Mouse (Mus musculus) limb, embryonic 11.5 days (tissue): ENCODE data around the gene Tigd4. TPM values are rescaled to one million over a fixed set of nuclear protein-coding genes. Genes with fewer than 3 reads are reported as not detected.

Experiments used
- ATAC-seq: fragments of 200-750 bp; cut with Nextera tagmentation; 2 replicates; pipeline ENCODE4 v1.8.0; 2017; ENCODE audit warnings: low read depth; ENCODE audit not compliant: insufficient number of reproducible peaks, low FRiP score, low TSS enrichment
- DNase-seq: peaks from one replicate; pipeline ENCODE4 v3.0.0-alpha.2; 2015; ENCODE audit warnings: low spot score
- H3K27ac ChIP-seq: fragments of 300-500 bp; sonication (generic); replicated peaks from 2 replicates; pipeline ENCODE4 v1.5.1; 2014; ENCODE audit warnings: low read depth, mild to moderate bottlenecking, low read length
- H3K27me3 ChIP-seq: fragments of 300-500 bp; sonication (generic); 2 replicates; pipeline ENCODE4 v1.6.1; 2014; ENCODE audit warnings: mild to moderate bottlenecking, low read length, mixed read lengths; ENCODE audit not compliant: control insufficient read depth, insufficient read depth
- H3K36me3 ChIP-seq: fragments of 300-500 bp; sonication (generic); 2 replicates; pipeline ENCODE4 v1.6.1; 2014; ENCODE audit warnings: mild to moderate bottlenecking, low read length, moderate library complexity, mixed read lengths; ENCODE audit not compliant: control insufficient read depth, insufficient read depth
- H3K4me1 ChIP-seq: fragments of 300-500 bp; sonication (generic); 2 replicates; pipeline ENCODE4 v1.6.1; 2014; ENCODE audit warnings: low read length, mixed read lengths; ENCODE audit not compliant: control insufficient read depth, insufficient read depth
- H3K4me2 ChIP-seq: fragments of 300-500 bp; sonication (generic); 2 replicates; pipeline ENCODE4 v1.6.1; 2014; ENCODE audit warnings: low read depth, mild to moderate bottlenecking, moderate library complexity; ENCODE audit not compliant: severe bottlenecking
- H3K4me3 ChIP-seq: fragments of 300-500 bp; sonication (generic); 2 replicates; pipeline ENCODE4 v1.5.1; 2014; ENCODE audit warnings: low read depth, low read length
- H3K9ac ChIP-seq: fragments of 300-500 bp; sonication (generic); 2 replicates; pipeline ENCODE4 v1.6.1; 2014; ENCODE audit warnings: mild to moderate bottlenecking, low read length
- H3K9me3 ChIP-seq: fragments of 300-500 bp; sonication (generic); 2 replicates; pipeline ENCODE4 v1.6.1; 2016; ENCODE audit warnings: low read length; ENCODE audit not compliant: control insufficient read depth
- WGBS: fragments of 180-500 bp; shearing (Covaris S2); extraction: QIAGEN DNeasy Blood & Tissue Kit; methylation state at CpG from one replicate; pipeline ENCODE4 v1.1.7; 2014; 5-methylcytosine and 5-hydroxymethylcytosine counted together
- polyA plus RNA-seq: library from polyadenylated mRNA; unstranded; fragments of >200 nt; fragmentation: Nextera tagmentation; extraction: Ambion mirVana; gene quantifications from 2 replicates; pipeline ENCODE4 v1.2.1, GENCODE M21; 2014

The Tigd4 gene
- polyA plus RNA-seq, 1 experiment from 2014 or later: not detected

DNA sequence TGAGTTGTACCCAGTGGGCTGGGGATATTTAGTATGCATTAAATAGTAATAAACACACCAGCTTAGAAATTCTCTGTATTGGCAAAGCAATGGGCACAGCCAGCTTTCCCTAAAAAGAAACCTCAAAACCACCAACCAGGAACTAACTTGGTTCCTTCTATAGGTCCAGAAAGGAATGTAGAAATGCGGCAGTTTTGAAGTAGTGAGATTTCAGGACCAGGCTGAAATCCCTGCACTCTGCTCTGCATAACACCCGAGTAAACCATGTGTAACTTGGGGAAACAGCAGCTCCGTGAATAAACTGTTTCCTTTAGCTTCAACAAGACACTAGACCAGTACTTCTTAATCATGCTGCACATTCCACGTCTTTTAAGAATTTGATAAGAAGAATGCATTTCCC is 12.7 kb upstream of the Tigd4 start:
- H3K9me3 ChIP-seq: no peaks in the 10 kb centered on the region
- no peaks in the 10 kb centered on the region for H3K36me3 ChIP-seq
- H3K4me3 ChIP-seq: no peak overlapping the region
- H3K27me3 ChIP-seq: no peaks in the 10 kb centered on the region
- DNase-seq (no peak), ATAC-seq (no peak)
- no peak overlapping the region for H3K27ac ChIP-seq
- no peak overlapping the region; the same call in 1 of the 2 replicates for H3K4me2 ChIP-seq
- H3K4me1 ChIP-seq: peaks cover 8% of the 10 kb centered on the region; the same call in 1 of the 2 replicates
- H3K9ac ChIP-seq: no peak overlapping the region
- 77% methylated on average over 4 of the region's 4 CpGs for WGBS

DNA sequence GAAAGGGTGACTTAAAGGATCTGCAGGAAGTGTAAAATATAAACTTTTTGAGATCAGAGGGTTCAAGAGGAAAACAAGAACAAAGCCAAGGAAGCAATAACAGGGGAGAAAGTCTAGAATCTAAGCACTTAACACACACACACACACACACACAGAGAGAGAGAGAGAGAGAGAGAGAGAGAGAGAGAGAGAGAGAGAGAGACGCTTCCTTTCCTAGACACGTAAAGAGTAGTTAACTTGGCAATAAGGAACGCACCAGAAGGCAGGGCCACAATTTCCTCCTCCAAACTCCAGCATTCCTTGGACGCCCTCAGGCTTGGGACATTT is 11.7 kb upstream of the Tigd4 start:
- H3K9ac ChIP-seq: peak overlapping the region; percentile 79
- peaks cover 8% of the 10 kb centered on the region; the same call in 1 of the 2 replicates for H3K4me1 ChIP-seq
- peak overlapping the region; percentile 91 for H3K4me3 ChIP-seq
- no peak for ATAC-seq
- H3K4me2 ChIP-seq: peak overlapping the region; percentile 65
- no peaks in the 10 kb centered on the region for H3K9me3 ChIP-seq
- WGBS: 0% methylated on average over 4 of the region's 4 CpGs
- H3K27me3 ChIP-seq: no peaks in the 10 kb centered on the region
- DNase-seq: no peak
- H3K27ac ChIP-seq: peak overlapping the region; percentile 49
- H3K36me3 ChIP-seq: no peaks in the 10 kb centered on the region

- ATAC-seq: peak; percentile 98
- H3K9me3 ChIP-seq: no peaks in the 10 kb centered on the region
- under 1% methylated on average over 59 of the region's 70 CpGs for WGBS
- peak within 1 kb of the TSS; percentile 91 for H3K4me3 ChIP-seq
- no peaks in the 10 kb centered on the region for H3K27me3 ChIP-seq
- peak within 1 kb of the TSS; percentile 79 for H3K9ac ChIP-seq
- H3K4me1 ChIP-seq: peaks cover 8% of the 10 kb centered on the region; the same call in 1 of the 2 replicates
- no peaks in the 10 kb centered on the region for H3K36me3 ChIP-seq
- peak within 1 kb of the TSS; percentile 49 for H3K27ac ChIP-seq
- H3K4me2 ChIP-seq: peak within 1 kb of the TSS; percentile 65
- peak; percentile 99 for DNase-seq
Measured at GRCm38 (mm10) chr3:84582023-84582912, 11.1 kb upstream of the Tigd4 start, which contains the start of gene Arfip1. Gene Arfip1 (minus strand): TSS chr3:84582625.

DNA sequence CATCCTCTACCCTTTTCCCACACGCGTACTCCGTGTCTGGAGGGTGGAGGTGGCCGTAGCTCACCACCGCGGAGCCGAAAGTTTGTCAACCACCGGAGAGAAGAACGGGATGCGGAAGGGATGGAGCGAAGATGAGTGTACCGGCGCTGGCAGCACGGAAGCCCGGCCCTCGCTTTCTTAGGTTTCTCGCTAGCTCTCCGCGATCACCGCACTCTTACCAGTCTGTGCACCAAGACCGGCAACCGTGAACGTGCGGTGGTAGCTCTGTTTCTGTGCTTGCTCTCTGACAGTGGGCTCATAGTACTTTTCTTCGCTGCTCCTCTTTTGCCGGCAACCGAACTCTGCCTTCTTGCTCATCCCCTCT is 10.5 kb upstream of the Tigd4 start:
- no peak for DNase-seq
- Histone ChIP-seq H3K4me1 (peaks cover 8% of the 10 kb centered on the region; the same call in 1 of the 2 replicates), H3K27me3 (no peaks in the 10 kb centered on the region), H3K9ac (peak overlapping the region; percentile 62), H3K36me3 (no peaks in the 10 kb centered on the region), H3K4me3 (peak overlapping the region; percentile 91), H3K4me2 (peak overlapping the region; percentile 65), H3K9me3 (no peaks in the 10 kb centered on the region), H3K27ac (peak overlapping the region; percentile 49)
- ATAC-seq: peak; percentile 46
- WGBS: 0% methylated on average over 27 of the region's 27 CpGs

- Histone ChIP-seq H3K4me2 (no peak overlapping the region), H3K4me1 (0 out of 2 replicates have a peak, but pooled peaks cover under 1% of the 10 kb centered on the region), H3K9me3 (no peaks in the 10 kb centered on the region), H3K9ac (no peak overlapping the region), H3K36me3 (no peaks in the 10 kb centered on the region), H3K27me3 (no peaks in the 10 kb centered on the region), H3K4me3 (no peak overlapping the region), H3K27ac (no peak overlapping the region)
- WGBS: 50% methylated on average over 5 of the region's 5 CpGs
- ATAC-seq (no peak), DNase-seq (no peak)
Measured at GRCm38 (mm10) chr3:84586736-84587135, 6.6 kb upstream of the Tigd4 start.

DNA sequence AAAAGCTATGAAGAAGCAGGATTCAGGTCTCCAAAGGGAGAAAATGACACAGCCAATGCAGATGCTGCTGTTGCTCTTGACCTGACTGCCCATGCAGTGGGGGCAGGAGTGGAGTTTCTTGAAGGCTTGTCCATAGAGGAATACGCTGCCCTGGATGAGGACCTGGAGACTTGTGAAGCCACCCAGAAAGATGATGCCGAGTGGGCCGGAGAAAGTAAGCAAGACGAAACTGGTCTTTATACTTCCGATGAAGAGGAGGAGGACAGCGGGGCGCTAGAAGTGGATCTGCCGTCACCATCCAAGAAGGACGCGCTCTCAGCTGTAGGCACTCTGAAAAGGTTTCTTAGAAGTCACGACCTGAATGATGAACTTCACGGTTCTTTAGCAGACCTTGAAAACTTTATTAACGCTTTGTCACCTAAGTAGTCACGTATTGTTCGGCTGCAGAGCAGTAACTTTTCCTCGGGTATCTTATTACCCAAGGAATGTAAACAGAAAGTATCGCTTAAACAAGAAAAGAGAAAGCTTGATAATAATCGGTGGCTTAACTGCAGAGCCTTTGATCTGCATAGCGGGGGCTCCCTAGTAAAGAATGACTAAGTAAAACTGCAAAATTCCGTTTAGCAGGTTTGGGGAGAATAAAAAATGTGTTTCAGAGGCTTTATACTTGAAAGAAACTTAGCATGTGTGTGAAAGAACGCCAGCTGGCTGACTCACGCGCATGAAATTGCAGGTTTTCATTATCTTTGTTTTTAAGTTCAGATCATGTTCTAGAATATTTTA is 1.7 kb downstream of the Tigd4 start:
- Histone ChIP-seq H3K4me3 (peak overlapping the region; percentile 18; the same call in 1 of the 2 replicates), H3K27me3 (no peaks in the 10 kb centered on the region; the same call in 1 of the 2 replicates), H3K9ac (no peak overlapping the region), H3K27ac (no peak overlapping the region), H3K4me1 (no peaks in the 10 kb centered on the region), H3K36me3 (no peaks in the 10 kb centered on the region), H3K4me2 (peak overlapping the region; percentile 47), H3K9me3 (no peaks in the 10 kb centered on the region)
- DNase-seq: peak; percentile 34
- no peak for ATAC-seq
- WGBS: 7% methylated on average over 23 of the region's 23 CpGs

DNA sequence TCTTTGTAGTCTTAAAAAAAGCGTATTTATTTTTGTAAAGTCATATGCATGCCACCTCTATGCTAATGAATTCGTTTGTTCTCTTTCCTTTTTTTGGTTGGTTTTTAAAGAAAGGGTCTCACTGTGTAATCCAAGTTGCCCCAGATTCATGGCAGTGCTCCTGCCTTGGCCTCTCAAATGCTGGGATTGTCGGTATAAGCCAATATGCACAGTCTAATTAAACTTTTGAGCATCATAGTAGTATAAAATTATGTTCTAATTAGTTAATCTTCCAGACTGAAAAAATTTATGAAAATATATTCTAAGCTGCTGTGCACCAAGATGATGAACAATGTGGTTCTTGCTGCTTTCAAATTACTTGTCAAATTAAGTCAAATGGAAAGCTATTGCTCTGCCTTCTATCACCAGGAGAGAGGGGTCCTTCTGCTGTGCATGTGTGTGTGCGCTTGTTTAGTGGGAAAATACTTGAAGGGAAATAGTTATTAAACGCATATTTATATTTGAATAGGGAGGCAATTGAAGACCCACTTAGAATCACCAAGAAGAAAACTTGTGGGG is 2.4 kb downstream of the Tigd4 start:
- Histone ChIP-seq H3K9ac (no peak overlapping the region), H3K9me3 (no peaks in the 10 kb centered on the region), H3K4me1 (no peaks in the 10 kb centered on the region), H3K4me3 (no peak overlapping the region; the same call in 1 of the 2 replicates), H3K4me2 (no peak overlapping the region), H3K27ac (no peak overlapping the region), H3K27me3 (no peaks in the 10 kb centered on the region; the same call in 1 of the 2 replicates), H3K36me3 (no peaks in the 10 kb centered on the region)
- WGBS: 50% methylated on average over 5 of the region's 5 CpGs
- ATAC-seq (no peak), DNase-seq (no peak)
